Comparison of ENCODE assay signal across 32 mouse cellular contexts in genomic region chr8:92329273-92329672, GRCm38 (mm10). TPM values are rescaled to one million over a fixed set of nuclear protein-coding genes. Genes with fewer than 3 reads are reported as not detected.
A peak's percentile ranks its signal among the peaks of the same experiment; 100 is the strongest.
DNase-seq lines count a peak whose midpoint lies in the region; ATAC-seq and TF ChIP-seq lines count a peak whose summit lies in the region.
"Had no signal": no experiment of that assay in that cellular context is flagged by ENCODE, and none has a peak within 500 bp of the region (broad histone marks: within the 10 kb centered on the region; RNA-seq: fewer than 3 reads in every experiment).

No protein-coding gene starts in this region.

- no peak for TF ChIP-seq POLR2A in thymus, adult 2 months (IDR thresholded peaks at IDR 0.05; ENCODE audit: control insufficient read depth, extremely low read depth, insufficient read depth, low read length, poor library complexity)

- peak; percentile 18 for DNase-seq in T-cell, adult 2 months (ENCODE audit: low spot score)
- DNase-seq in induced T-regulatory cell, adult 2 months (ENCODE audit: low read depth): peak; percentile 24
- DNase-seq in thymus, adult 2 months: peak; percentile 21
- no peak for DNase-seq in kidney, adult 11 months
- DNase-seq in cerebellum, adult 9-11 months: no peak
- no peak for DNase-seq in liver, postnatal 0 days
- DNase-seq in left cerebral cortex, postnatal 36 days (ENCODE audit: low spot score in 2 of 2): no peak
- DNase-seq: adrenal gland, adult 8-10 months; cerebellum, adult 11-12 months; cerebellum, postnatal 14 days; gastrocnemius, adult 2 months; heart, postnatal 14 days; kidney, adult 9 months; kidney, postnatal 36 days; lung, adult 2 months; lung, postnatal 14 days; retina, postnatal 1 day; right cerebral cortex, postnatal 25 days had no signal

- H3K36me3 ChIP-seq in thymus, adult 2 months (ENCODE audit: control insufficient read depth, insufficient read depth, low read length): no peaks in the 10 kb centered on the region
- H3K36me3 ChIP-seq in liver, postnatal 0 days (replicated peaks; ENCODE audit: insufficient read depth, low read length): no peaks in the 10 kb centered on the region
- H3K36me3 ChIP-seq: limb, embryonic 13.5 days had no signal

- no peak for ATAC-seq in liver, postnatal 0 days
- ATAC-seq: forebrain, embryonic 13.5 days; liver, embryonic 12.5 days; midbrain, embryonic 13.5 days; Patski had no signal

- no peaks in the 10 kb centered on the region for H3K27me3 ChIP-seq in thymus, adult 2 months (ENCODE audit: control insufficient read depth, insufficient read depth, low read length)
- no peaks in the 10 kb centered on the region for H3K27me3 ChIP-seq in liver, postnatal 0 days (ENCODE audit: insufficient read depth, low read length)
- H3K27me3 ChIP-seq: embryonic facial prominence, embryonic 13.5 days; hindbrain, embryonic 13.5 days; liver, embryonic 12.5 days; megakaryocyte, embryonic 14.5 days; midbrain, embryonic 13.5 days; neural tube, embryonic 12.5 days; Patski had no signal

- H3K9me3 ChIP-seq in liver, postnatal 0 days (ENCODE audit: low read length): no peaks in the 10 kb centered on the region
- H3K9me3 ChIP-seq: embryonic facial prominence, embryonic 13.5 days; forebrain, embryonic 13.5 days; heart, embryonic 13.5 days; hindbrain, embryonic 13.5 days; liver, embryonic 12.5 days; megakaryocyte, embryonic 14.5 days; midbrain, embryonic 13.5 days; neural tube, embryonic 12.5 days had no signal

- peaks cover 8% of the 10 kb centered on the region for H3K4me1 ChIP-seq in thymus, adult 2 months (replicated peaks; ENCODE audit: control insufficient read depth, insufficient read depth, low read length)
- H3K4me1 ChIP-seq in liver, postnatal 0 days (ENCODE audit: insufficient read depth): no peaks in the 10 kb centered on the region
- H3K4me1 ChIP-seq: forebrain, embryonic 13.5 days; limb, embryonic 13.5 days; liver, embryonic 12.5 days; midbrain, embryonic 13.5 days; neural tube, embryonic 12.5 days had no signal

- TF ChIP-seq CTCF in thymus, adult 2 months (IDR thresholded peaks at IDR 0.05; ENCODE audit: borderline replicate concordance, control insufficient read depth, extremely low read depth, insufficient read depth, low read length, poor library complexity): no peak
- no peak for TF ChIP-seq CTCF in liver, postnatal 0 days (IDR thresholded peaks at IDR 0.05; ENCODE audit: low read depth)

- H3K27ac ChIP-seq in thymus, adult 2 months (ENCODE audit: control insufficient read depth, insufficient read depth, low read length): peak overlapping the region; percentile 30; the same call in 1 of the 2 replicates
- H3K27ac ChIP-seq in liver, postnatal 0 days (ENCODE audit: low read depth): no peak overlapping the region
- H3K27ac ChIP-seq: embryonic facial prominence, embryonic 13.5 days; forebrain, embryonic 13.5 days; gastrocnemius, adult 2 months; heart, embryonic 13.5 days; hindbrain, embryonic 13.5 days; limb, embryonic 13.5 days; liver, embryonic 12.5 days; midbrain, embryonic 13.5 days; neural tube, embryonic 12.5 days had no signal

- no peak for TF ChIP-seq EP300 in liver, postnatal 0 days (IDR thresholded peaks at IDR 0.05; ENCODE audit: low read depth)

- WGBS in thymus, adult 2 months: 12% methylated on average over 3 of the region's 4 CpGs
- 44% methylated on average over 4 of the region's 4 CpGs for WGBS in liver, postnatal 0 days (ENCODE audit: insufficient replicate concordance)

- no peak overlapping the region for H3K4me2 ChIP-seq in liver, postnatal 0 days (ENCODE audit: low read depth, low read length)
- H3K4me2 ChIP-seq: embryonic facial prominence, embryonic 13.5 days; forebrain, embryonic 13.5 days; heart, embryonic 13.5 days; hindbrain, embryonic 13.5 days; limb, embryonic 13.5 days; liver, embryonic 12.5 days; midbrain, embryonic 13.5 days; neural tube, embryonic 12.5 days had no signal

- intact Hi-C loops in left cerebral cortex, postnatal 36 days (cut with DNase I): no loop called here

- no peak overlapping the region for H3K4me3 ChIP-seq in thymus, adult 2 months (ENCODE audit: control insufficient read depth, insufficient read depth, low read length)
- no peak overlapping the region for H3K4me3 ChIP-seq in liver, postnatal 0 days (ENCODE audit: low read depth, low read length)
- H3K4me3 ChIP-seq: embryonic facial prominence, embryonic 13.5 days; erythroblast, embryonic 14.5 days; forebrain, embryonic 13.5 days; gastrocnemius, adult 2 months; heart, embryonic 13.5 days; hindbrain, embryonic 13.5 days; limb, embryonic 13.5 days; liver, embryonic 12.5 days; megakaryocyte, embryonic 14.5 days; midbrain, embryonic 13.5 days; neural tube, embryonic 12.5 days had no signal

- H3K9ac ChIP-seq in liver, postnatal 0 days (replicated peaks): no peak overlapping the region
- H3K9ac ChIP-seq: embryonic facial prominence, embryonic 13.5 days; forebrain, embryonic 13.5 days; heart, embryonic 13.5 days; hindbrain, embryonic 13.5 days; limb, embryonic 13.5 days; liver, embryonic 12.5 days; midbrain, embryonic 13.5 days; neural tube, embryonic 12.5 days had no signal

RNA-seq across cellular contexts. Expression of gene Irx5, which starts 28.2 kb away (rescaled TPM):
- 0.18 and 0.53 TPM in 2 replicates for polyA plus RNA-seq in thymus, adult 2 months (2012; rRNA removed)
- not detected in 2 replicates for polyA plus RNA-seq in liver, postnatal 0 days (2015; fragmentation: Nextera tagmentation; extraction: Ambion mirVana)
- total RNA-seq in left cerebral cortex, postnatal 36 days (2021): under 1 TPM in 1 of 2 experiments, not detected in 1; 0.12 TPM
- total RNA-seq: gastrocnemius, adult 2 months; left cerebral cortex, postnatal 14 days; monocyte, adult 5-6 weeks had no signal
- polyA plus RNA-seq: intestine, embryonic 14.5 days had no signal

Comparison
In these comparisons a context has a peak if more than half of its experiments do, and no peak if none do; other contexts are left out.
1. DNase-seq: peak in T-cell, adult 2 months (single experiment), induced T-regulatory cell, adult 2 months (single experiment) and thymus, adult 2 months (single experiment); none in kidney, adult 11 months (single experiment), cerebellum, adult 9-11 months (single experiment), liver, postnatal 0 days (single experiment) and left cerebral cortex, postnatal 36 days (0 of 2).